Mouse (Mus musculus) heart, adult 11 months (tissue): Measurements from ENCODE around the gene Anp32b.

Source experiments
- DNase-seq: peaks from one replicate; pipeline ENCODE4 v3.0.0; 2022

Anp32b gene

GRCm38 (mm10) chr4:46505361-46506057, 54.8 kb downstream of the Anp32b start:
- DNase-seq = peak; percentile 88

GRCm38 (mm10) chr4:46506801-46507610, 56.3 kb downstream of the Anp32b start:
- DNase-seq = peak; percentile 100

GRCm38 (mm10) chr4:46507736-46508460, 57.2 kb downstream of the Anp32b start:
- DNase-seq = peak; percentile 96

- DNase-seq = peak; percentile 88
Observed at GRCm38 (mm10) chr4:46520491-46520890, 69.8 kb downstream of the Anp32b start.

- peak; percentile 25 for DNase-seq
Observed at GRCm38 (mm10) chr4:46521457-46521856, 70.8 kb downstream of the Anp32b start.
